Mouse (Mus musculus) heart, embryonic 12.5 days (tissue): ENCODE measurements around the gene Alcam. TPM values are rescaled to one million over a fixed set of nuclear protein-coding genes. Genes with fewer than 3 reads are reported as not detected.
A peak's percentile ranks its signal among the peaks of the same experiment; 100 is the strongest.

Source experiments
- ATAC-seq: fragments of 200-750 bp; cut with Nextera tagmentation; 2 replicates; pipeline ENCODE4 v1.8.0; 2017; ENCODE audit warnings: moderate TSS enrichment, moderate library complexity; ENCODE audit not compliant: insufficient number of reproducible peaks, low FRiP score
- H3K27ac ChIP-seq: fragments of 300-500 bp; sonication (generic); 2 replicates; pipeline ENCODE4 v1.5.1; 2016; ENCODE audit warnings: mild to moderate bottlenecking, moderate library complexity; ENCODE audit not compliant: poor library complexity, severe bottlenecking
- H3K27me3 ChIP-seq: fragments of 300-500 bp; sonication (generic); replicated peaks from 2 replicates; pipeline ENCODE4 v1.6.1; 2016; ENCODE audit warnings: mild to moderate bottlenecking, moderate library complexity
- H3K36me3 ChIP-seq: fragments of 300-500 bp; sonication (generic); 2 replicates; pipeline ENCODE4 v1.6.1; 2016; ENCODE audit warnings: mild to moderate bottlenecking, moderate library complexity
- H3K4me1 ChIP-seq: fragments of 300-500 bp; sonication (generic); replicated peaks from 2 replicates; pipeline ENCODE4 v1.6.1; 2016; ENCODE audit warnings: mild to moderate bottlenecking
- H3K4me2 ChIP-seq: fragments of 300-500 bp; sonication (generic); 2 replicates; pipeline ENCODE4 v1.6.1; 2016; ENCODE audit warnings: mild to moderate bottlenecking, moderate library complexity
- H3K4me3 ChIP-seq: fragments of 300-500 bp; sonication (generic); 2 replicates; pipeline ENCODE4 v1.5.1; 2016; ENCODE audit warnings: mild to moderate bottlenecking
- H3K9ac ChIP-seq: fragments of 300-500 bp; sonication (generic); 2 replicates; pipeline ENCODE4 v1.6.1; 2016; ENCODE audit warnings: mild to moderate bottlenecking, moderate library complexity
- H3K9me3 ChIP-seq: fragments of 300-500 bp; sonication (generic); replicated peaks from 2 replicates; pipeline ENCODE4 v1.6.1; 2016; ENCODE audit warnings: mild to moderate bottlenecking, moderate library complexity
- WGBS: fragments of 180-500 bp; shearing (Covaris S2); methylation state at CpG from one replicate; pipeline ENCODE4 v1.1.7; 2016; 5-methylcytosine and 5-hydroxymethylcytosine counted together
- polyA plus RNA-seq: library from polyadenylated mRNA; unstranded; fragments of >200 nt; fragmentation: Nextera tagmentation; extraction: Ambion mirVana; gene quantifications from 2 replicates; pipeline ENCODE4 v1.2.1, GENCODE M21; 2016

Alcam gene
- polyA plus RNA-seq, 1 experiment from 2014 or later = 13.8 TPM

DNA sequence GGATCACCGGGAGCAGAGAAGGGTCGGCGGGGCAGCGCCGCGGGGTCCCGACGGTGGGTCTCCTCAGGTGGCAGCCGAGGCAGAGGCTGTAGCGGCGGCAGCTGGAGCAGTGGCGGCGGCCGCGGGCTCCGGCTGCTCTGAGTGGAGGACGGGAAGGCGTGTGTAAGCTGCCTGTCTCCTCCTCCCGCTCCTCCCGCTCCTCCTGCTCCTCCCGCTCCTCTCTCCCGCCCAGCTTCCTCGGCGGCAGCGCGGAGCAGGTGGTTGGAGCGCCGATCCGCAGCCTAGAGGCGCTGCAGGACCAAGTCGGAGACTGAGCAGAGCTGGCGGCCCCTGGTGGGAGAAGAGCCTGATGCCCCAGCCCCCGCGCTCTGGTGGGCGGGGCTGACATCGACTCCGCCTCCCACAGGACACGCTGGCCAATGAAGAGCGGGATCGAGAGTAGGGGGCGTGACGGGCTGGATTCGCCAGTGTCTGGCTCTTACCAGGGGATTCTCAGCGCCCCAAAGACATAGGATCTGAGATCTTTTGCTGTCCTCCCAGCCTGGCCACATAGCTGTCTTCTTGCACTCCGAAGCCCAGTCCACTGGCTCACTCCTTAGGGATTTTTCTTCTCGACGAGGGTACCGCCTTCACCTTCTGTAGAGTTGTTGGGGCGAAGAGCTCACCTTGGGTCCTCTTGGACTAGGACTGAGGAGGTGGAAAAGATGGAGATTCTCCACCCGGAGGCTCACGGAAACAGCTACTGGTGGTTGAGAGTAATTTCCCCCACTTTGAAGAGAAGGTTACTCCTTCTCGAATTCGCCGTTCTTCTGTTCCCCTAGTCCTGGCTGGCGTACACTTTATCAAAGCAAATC lies 785 bp downstream of the Alcam start:
- no peaks in the 10 kb centered on the region for H3K27me3 ChIP-seq
- 0 out of 2 replicates have a peak, but pooled peaks cover 2% of the 10 kb centered on the region for H3K4me1 ChIP-seq
- H3K9me3 ChIP-seq = no peaks in the 10 kb centered on the region
- WGBS = under 1% methylated on average over 47 of the region's 55 CpGs
- peak; percentile 96 for ATAC-seq
- peak overlapping the region; percentile 68 for H3K4me3 ChIP-seq
- peak overlapping the region; percentile 74 for H3K9ac ChIP-seq
- no peaks in the 10 kb centered on the region for H3K36me3 ChIP-seq
- peak overlapping the region; percentile 62 for H3K27ac ChIP-seq
- peak overlapping the region; percentile 75 for H3K4me2 ChIP-seq

DNA sequence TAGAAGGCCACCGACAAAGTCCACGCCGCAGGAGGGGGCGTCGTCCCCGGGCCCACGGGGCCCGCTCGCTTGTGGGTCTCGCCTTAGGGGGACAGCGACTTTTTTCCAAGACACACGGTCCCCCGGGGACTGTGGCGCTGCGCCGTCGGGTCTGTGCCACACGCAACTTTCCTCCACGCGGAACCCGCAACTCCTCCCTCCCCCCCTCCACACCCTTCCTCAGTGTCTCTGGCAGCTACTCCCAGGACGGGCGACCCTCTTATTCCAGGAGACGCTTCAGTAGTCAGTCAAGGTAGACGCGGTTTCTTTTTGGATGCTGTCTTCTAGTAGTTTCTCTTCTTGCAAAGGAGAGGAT lies 1.4 kb downstream of the Alcam start:
- Histone ChIP-seq H3K4me3 (peak overlapping the region; percentile 68), H3K9me3 (no peaks in the 10 kb centered on the region), H3K4me1 (0 out of 2 replicates have a peak, but pooled peaks cover 2% of the 10 kb centered on the region), H3K27me3 (no peaks in the 10 kb centered on the region), H3K9ac (peak overlapping the region; percentile 74), H3K27ac (peak overlapping the region; percentile 18), H3K4me2 (peak overlapping the region; percentile 75), H3K36me3 (no peaks in the 10 kb centered on the region)
- under 1% methylated on average over 26 of the region's 26 CpGs for WGBS
- ATAC-seq = 0 out of 2 replicates have a peak, but pooled peaks have one; percentile 3

DNA sequence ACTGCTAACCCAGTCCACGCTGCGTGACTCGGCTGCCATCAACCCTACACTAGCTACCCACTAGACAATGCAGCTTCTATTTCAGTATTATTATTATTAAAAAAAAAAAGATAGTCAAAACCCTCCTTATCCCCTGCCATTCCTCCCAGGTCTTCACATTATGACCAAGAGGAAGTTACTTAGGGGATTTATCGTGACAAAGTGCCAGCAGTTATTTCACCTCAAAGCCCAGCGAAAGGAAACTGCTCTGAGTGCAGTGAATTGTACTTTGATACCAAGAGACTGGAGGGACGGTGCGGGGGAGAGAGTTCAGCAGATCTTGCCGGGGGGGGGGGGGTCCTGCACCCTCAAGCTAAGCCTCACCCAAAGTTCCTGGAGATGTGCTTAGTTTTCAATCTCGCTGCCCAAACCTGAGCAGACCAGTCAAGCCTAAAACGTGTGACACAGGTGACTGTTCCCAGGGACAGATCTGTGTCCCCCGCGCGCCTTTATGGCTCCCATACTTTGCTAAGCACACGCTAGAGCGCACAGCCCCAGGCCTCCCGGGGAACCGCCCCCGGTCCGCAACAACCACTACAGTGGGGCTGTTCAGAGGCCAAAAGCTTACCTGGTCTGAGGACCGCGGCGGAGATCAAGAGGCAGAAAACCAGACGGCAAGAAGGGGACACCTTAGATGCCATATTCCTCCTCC lies 1.9 kb downstream of the Alcam start:
- Histone ChIP-seq H3K4me2 (peak overlapping the region; percentile 75), H3K4me1 (0 out of 2 replicates have a peak, but pooled peaks cover 2% of the 10 kb centered on the region), H3K27ac (peak overlapping the region; percentile 62), H3K9me3 (no peaks in the 10 kb centered on the region), H3K4me3 (peak overlapping the region; percentile 68), H3K27me3 (no peaks in the 10 kb centered on the region), H3K36me3 (no peaks in the 10 kb centered on the region), H3K9ac (peak overlapping the region; percentile 74)
- WGBS = 2% methylated on average over 23 of the region's 23 CpGs
- ATAC-seq = no peak

DNA sequence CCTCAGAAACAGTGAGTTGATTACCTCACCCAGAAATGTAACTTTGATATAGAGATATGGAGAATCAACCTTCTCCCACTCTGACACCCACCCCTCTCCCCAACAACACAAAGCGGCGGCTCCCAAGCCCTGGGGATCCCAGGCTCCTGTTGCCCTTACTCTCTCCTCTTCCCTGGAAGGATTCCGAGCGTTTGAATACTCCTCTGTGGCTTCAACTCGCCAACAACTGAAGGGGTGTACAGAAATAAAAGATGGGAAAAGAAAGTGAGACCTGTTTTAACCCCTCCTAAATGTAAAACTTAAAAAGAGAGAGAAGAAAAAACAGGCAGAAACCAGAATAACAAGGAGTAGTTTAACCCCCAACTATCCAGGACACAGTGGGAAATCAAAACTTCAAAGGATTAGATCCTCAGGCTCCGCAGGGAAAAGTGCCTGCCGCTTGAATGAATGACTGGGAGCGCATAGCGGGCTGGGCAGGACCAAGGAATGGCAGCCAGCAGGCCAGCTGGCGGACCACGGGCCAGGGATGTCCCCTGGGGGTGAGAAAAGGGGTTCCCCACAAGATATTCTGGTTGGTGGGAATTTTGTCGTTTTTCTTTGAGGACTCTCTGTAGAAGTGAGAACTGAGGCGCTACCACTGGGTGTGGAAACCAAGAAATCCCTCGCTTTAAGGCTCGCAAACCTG lies 2.6 kb downstream of the Alcam start:
- Histone ChIP-seq H3K4me3 (peak overlapping the region; percentile 68), H3K9ac (peak overlapping the region; percentile 74), H3K27me3 (no peaks in the 10 kb centered on the region), H3K4me1 (0 out of 2 replicates have a peak, but pooled peaks cover 2% of the 10 kb centered on the region), H3K36me3 (no peaks in the 10 kb centered on the region), H3K4me2 (peak overlapping the region; percentile 75), H3K9me3 (no peaks in the 10 kb centered on the region), H3K27ac (peak overlapping the region; percentile 62)
- no peak for ATAC-seq
- WGBS = under 1% methylated on average over 15 of the region's 15 CpGs

DNA sequence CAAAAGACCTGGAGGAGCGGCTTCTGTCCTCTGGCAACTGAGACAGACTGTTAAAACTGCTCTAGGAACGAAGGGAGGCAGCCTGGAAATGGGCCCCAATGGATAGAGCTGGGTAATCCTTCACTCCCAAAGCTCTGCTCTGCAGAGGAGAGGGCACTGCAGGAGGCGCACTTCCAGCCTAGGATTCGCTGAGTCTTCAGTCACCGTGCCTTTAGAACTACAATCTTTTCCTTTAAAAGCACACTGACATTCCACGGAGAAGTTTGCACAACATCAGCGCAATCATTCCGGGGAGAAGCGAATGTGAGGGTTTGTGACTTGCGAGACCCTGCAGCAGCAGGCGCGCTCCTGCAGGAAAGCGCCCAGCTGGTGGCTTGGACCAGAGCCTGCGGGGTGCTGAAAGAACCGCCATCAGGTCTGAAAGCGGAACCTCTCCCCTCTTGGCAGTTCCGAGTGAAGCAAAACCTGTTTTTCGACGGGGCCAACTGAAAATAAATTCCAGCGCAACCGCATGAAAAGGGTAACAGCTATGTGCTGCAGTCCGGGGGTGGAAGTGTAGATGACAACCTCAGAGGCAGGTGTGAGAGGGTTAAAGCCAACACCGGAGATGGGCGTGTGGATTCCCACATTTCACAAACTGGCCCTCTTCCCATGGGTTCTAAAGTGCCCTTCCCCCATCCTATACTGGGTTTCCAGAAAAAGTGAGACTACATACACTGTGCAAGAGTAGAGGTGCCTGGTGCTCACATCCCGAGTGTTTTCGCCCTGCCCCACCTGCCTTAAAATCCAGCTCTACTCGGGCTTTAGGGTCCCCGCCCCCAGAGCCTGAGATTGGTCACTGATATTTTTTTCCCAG lies 3.4 kb downstream of the Alcam start:
- H3K36me3 ChIP-seq = no peaks in the 10 kb centered on the region
- peak overlapping the region; percentile 68 for H3K4me3 ChIP-seq
- no peaks in the 10 kb centered on the region for H3K9me3 ChIP-seq
- no peak for ATAC-seq
- no peaks in the 10 kb centered on the region for H3K27me3 ChIP-seq
- WGBS = under 1% methylated on average over 28 of the region's 28 CpGs
- H3K4me2 ChIP-seq = peak overlapping the region; percentile 75
- H3K9ac ChIP-seq = peak overlapping the region; percentile 74
- peak overlapping the region; percentile 62 for H3K27ac ChIP-seq
- H3K4me1 ChIP-seq = 0 out of 2 replicates have a peak, but pooled peaks cover 2% of the 10 kb centered on the region

DNA sequence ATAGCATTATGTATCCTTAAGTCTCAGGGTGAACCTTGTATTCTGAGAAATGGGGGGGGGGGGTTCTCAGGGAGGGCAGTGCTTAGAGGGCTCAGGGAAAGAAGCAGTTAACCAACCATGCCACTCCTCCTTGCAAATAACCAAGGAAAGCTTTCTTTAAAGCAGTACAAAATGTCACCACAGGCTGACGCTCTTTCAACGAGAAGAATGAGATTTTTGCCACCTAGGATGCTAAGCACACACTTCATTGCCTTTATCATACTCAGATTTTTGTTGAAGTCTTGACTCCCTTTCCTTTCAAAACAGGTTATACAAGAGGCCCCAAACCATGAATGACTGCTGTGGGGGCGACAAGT lies 4.0 kb downstream of the Alcam start:
- Histone ChIP-seq H3K4me1 (0 out of 2 replicates have a peak, but pooled peaks cover 2% of the 10 kb centered on the region), H3K9ac (peak overlapping the region; percentile 74), H3K4me2 (peak overlapping the region; percentile 75), H3K27me3 (no peaks in the 10 kb centered on the region), H3K4me3 (peak overlapping the region; percentile 68), H3K27ac (peak overlapping the region; percentile 62), H3K36me3 (no peaks in the 10 kb centered on the region), H3K9me3 (no peaks in the 10 kb centered on the region)
- ATAC-seq = no peak
- 4% methylated on average over 3 of the region's 3 CpGs for WGBS

DNA sequence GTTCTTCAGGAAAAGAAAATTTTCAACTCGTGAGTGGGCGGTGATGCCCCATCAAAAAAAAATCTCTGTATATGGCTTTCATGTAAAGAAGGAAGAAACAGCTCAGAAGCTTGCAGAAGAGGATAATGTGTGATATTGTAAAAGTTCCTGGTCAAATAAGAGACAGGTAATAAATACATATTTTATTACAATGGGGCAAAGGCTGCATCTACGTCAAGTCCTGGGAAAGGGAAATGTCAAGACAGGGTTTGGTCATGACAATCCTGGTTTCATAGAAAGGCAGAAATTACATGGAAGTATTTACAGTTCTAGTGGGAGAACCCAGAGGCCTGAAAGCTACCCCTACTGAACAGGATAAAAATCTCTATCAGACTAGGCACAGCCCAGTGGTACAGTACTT lies 7.9 kb downstream of the Alcam start:
- no peak overlapping the region for H3K4me3 ChIP-seq
- 87% methylated on average over 3 of the region's 3 CpGs for WGBS
- no peak overlapping the region for H3K27ac ChIP-seq
- H3K36me3 ChIP-seq = no peaks in the 10 kb centered on the region
- ATAC-seq = no peak
- H3K4me1 ChIP-seq = peaks cover 6% of the 10 kb centered on the region
- H3K9me3 ChIP-seq = no peaks in the 10 kb centered on the region
- H3K27me3 ChIP-seq = no peaks in the 10 kb centered on the region
- H3K9ac ChIP-seq = no peak overlapping the region
- no peak overlapping the region for H3K4me2 ChIP-seq

DNA sequence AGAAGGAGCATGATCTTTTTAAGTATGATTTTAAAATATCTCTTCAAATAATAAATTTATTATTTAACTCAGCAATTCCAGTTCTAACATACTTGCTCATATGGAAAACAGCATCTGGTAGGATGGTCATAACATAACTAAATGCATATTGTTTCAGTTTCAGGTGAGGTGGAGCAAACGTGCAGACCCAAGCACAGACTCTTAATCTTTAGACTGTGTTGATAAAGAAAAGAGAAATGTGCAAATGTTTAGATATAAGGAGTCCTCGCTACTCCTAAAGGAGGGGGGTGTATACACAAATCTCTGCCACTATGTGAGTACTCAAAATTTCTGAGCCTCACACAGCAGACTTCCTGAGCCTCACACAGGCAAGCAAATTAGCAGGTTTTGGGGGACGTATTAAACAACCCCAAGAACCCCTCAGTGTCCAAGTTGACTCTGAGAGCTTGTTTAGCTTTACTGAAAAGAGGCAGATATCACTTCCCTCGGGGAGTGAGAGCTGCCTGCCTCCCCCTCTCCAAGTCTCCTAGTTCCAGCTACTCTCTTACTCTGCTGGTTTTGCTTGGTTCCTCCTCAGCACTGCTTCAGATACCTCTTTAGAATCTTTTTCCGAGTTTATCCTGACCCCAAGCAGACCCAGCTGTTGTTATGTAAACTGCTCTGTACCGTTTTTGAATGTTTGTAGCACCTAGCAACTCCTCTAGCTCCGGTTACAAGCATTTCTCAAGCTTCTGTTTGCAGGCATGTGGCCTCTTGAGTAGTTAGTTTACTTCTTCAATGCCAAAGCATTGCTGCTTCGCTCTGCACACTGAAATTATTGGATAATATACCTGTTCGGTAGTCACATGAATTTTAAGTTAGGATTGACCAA lies 10.0 kb downstream of the Alcam start:
- no peaks in the 10 kb centered on the region for H3K36me3 ChIP-seq
- 45% methylated on average over 9 of the region's 9 CpGs for WGBS
- H3K27me3 ChIP-seq = no peaks in the 10 kb centered on the region
- H3K27ac ChIP-seq = no peak overlapping the region
- 0 out of 2 replicates have a peak overlapping the region, but pooled peaks have one; percentile 12 for H3K9ac ChIP-seq
- H3K4me1 ChIP-seq = peaks cover 6% of the 10 kb centered on the region
- no peaks in the 10 kb centered on the region for H3K9me3 ChIP-seq
- ATAC-seq = no peak
- H3K4me3 ChIP-seq = no peak overlapping the region
- peak overlapping the region; percentile 29; the same call in 1 of the 2 replicates for H3K4me2 ChIP-seq

DNA sequence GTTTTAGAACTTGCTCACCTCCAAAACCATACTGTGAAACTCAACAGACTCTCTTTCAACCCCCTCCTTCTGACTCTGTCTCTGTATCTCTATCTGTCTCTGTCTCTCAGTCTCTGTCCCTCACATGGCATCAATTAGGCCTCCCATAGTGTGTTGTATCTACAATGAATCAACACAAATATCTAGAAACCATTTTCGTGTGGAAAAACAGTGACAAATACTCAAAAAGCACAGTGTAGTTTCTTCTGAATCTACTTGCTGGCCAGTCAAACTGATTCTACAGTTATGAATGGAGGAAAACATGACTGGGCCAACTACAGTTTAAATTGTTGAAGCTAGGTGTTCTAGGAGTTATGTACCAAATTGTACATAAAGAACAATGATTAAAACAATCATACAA lies 10.8 kb downstream of the Alcam start:
- H3K9me3 ChIP-seq = no peaks in the 10 kb centered on the region
- H3K27me3 ChIP-seq = no peaks in the 10 kb centered on the region
- H3K4me3 ChIP-seq = no peak overlapping the region
- no peaks in the 10 kb centered on the region for H3K36me3 ChIP-seq
- 64% methylated on average over 1 of the region's 1 CpGs for WGBS
- peaks cover 6% of the 10 kb centered on the region for H3K4me1 ChIP-seq
- H3K4me2 ChIP-seq = no peak overlapping the region
- no peak overlapping the region for H3K9ac ChIP-seq
- ATAC-seq = no peak
- H3K27ac ChIP-seq = no peak overlapping the region

DNA sequence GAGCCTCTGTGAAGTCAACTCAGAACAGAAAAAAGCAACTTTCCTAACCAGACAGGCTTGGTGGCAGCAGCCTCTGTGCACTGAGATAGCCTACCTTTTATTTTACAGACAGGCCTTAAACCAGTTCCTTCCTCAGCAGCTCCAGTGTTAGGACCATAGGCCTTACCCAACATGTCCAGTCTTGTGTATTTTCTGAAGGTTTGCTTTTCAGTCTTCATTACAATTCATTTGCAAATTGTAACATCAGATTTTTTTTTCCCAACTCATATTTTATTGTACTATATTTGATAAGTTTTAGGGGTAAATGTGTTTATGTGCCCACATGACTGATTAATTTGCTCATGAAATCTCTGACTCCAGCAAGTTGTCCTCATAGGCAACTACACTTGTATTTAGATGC lies 14.3 kb downstream of the Alcam start:
- Histone ChIP-seq H3K9ac (no peak overlapping the region), H3K4me2 (no peak overlapping the region), H3K4me1 (peaks cover 6% of the 10 kb centered on the region), H3K27me3 (no peaks in the 10 kb centered on the region), H3K4me3 (no peak overlapping the region), H3K27ac (no peak overlapping the region), H3K36me3 (no peaks in the 10 kb centered on the region), H3K9me3 (no peaks in the 10 kb centered on the region)
- ATAC-seq = no peak
